Mouse (Mus musculus): ENCODE data around the gene Dbx1. TPM values are rescaled to one million over a fixed set of nuclear protein-coding genes. Genes with fewer than 3 reads are reported as not detected.

Dbx1 gene
- polyA plus RNA-seq, 1 experiment = not detected

GRCm38 (mm10) chr7:49599950-49600349, 36.7 kb downstream of the Dbx1 start:
- TF ChIP-seq POLR2A (IDR thresholded peaks at IDR 0.05; ENCODE audit: borderline replicate concordance, extremely low read depth, low read depth, low read length) = no peak
- TF ChIP-seq CTCF (IDR thresholded peaks at IDR 0.05; ENCODE audit: insufficient read depth, low read length) = no peak
- no peak overlapping the region for H3K4me3 ChIP-seq (replicated peaks; ENCODE audit: extremely low read depth, low read depth, low read length)
- WGBS = 92% methylated on average over 3 of the region's 3 CpGs
- DNase-seq = no peak
- no peaks in the 10 kb centered on the region for H3K4me1 ChIP-seq (ENCODE audit: control insufficient read depth, insufficient read depth, low read length)

GRCm38 (mm10) chr7:49598225-49598624, 38.4 kb downstream of the Dbx1 start:
- WGBS = 89% methylated on average over 13 of the region's 13 CpGs
- no peak for TF ChIP-seq POLR2A (IDR thresholded peaks at IDR 0.05; ENCODE audit: borderline replicate concordance, extremely low read depth, low read depth, low read length)
- TF ChIP-seq CTCF (IDR thresholded peaks at IDR 0.05; ENCODE audit: insufficient read depth, low read length) = no peak
- Histone ChIP-seq H3K4me3 (replicated peaks; ENCODE audit: extremely low read depth, low read depth, low read length) (no peak overlapping the region), H3K4me1 (ENCODE audit: control insufficient read depth, insufficient read depth, low read length) (no peaks in the 10 kb centered on the region)
- no peak for DNase-seq

- no peak for DNase-seq
- TF ChIP-seq CTCF (IDR thresholded peaks at IDR 0.05; ENCODE audit: insufficient read depth, low read length) (no peak), POLR2A (IDR thresholded peaks at IDR 0.05; ENCODE audit: borderline replicate concordance, extremely low read depth, low read depth, low read length) (no peak)
- WGBS = 73% methylated on average over 3 of the region's 3 CpGs
- Histone ChIP-seq H3K4me1 (ENCODE audit: control insufficient read depth, insufficient read depth, low read length) (no peaks in the 10 kb centered on the region), H3K4me3 (replicated peaks; ENCODE audit: extremely low read depth, low read depth, low read length) (no peak overlapping the region)
These were observed 38.9 kb downstream of the Dbx1 start for GRCm38 (mm10) chr7:49597776-49598175.

- WGBS = 85% methylated on average over 8 of the region's 8 CpGs
- no peak for DNase-seq
- TF ChIP-seq POLR2A (IDR thresholded peaks at IDR 0.05; ENCODE audit: borderline replicate concordance, extremely low read depth, low read depth, low read length) (no peak), CTCF (IDR thresholded peaks at IDR 0.05; ENCODE audit: insufficient read depth, low read length) (no peak)
- Histone ChIP-seq H3K4me3 (replicated peaks; ENCODE audit: extremely low read depth, low read depth, low read length) (no peak overlapping the region), H3K4me1 (ENCODE audit: control insufficient read depth, insufficient read depth, low read length) (no peaks in the 10 kb centered on the region)
These were observed 47.0 kb downstream of the Dbx1 start for GRCm38 (mm10) chr7:49589635-49590034.

GRCm38 (mm10) chr7:49586530-49587120, 50.0 kb downstream of the Dbx1 start:
- TF ChIP-seq POLR2A (IDR thresholded peaks at IDR 0.05; ENCODE audit: borderline replicate concordance, extremely low read depth, low read depth, low read length) (no peak), CTCF (IDR thresholded peaks at IDR 0.05; ENCODE audit: insufficient read depth, low read length) (no peak)
- 62% methylated on average over 5 of the region's 5 CpGs for WGBS
- Histone ChIP-seq H3K4me3 (replicated peaks; ENCODE audit: extremely low read depth, low read depth, low read length) (no peak overlapping the region), H3K4me1 (ENCODE audit: control insufficient read depth, insufficient read depth, low read length) (no peaks in the 10 kb centered on the region)
- DNase-seq = no peak

GRCm38 (mm10) chr7:49583176-49583575, 53.5 kb downstream of the Dbx1 start:
- TF ChIP-seq CTCF (IDR thresholded peaks at IDR 0.05; ENCODE audit: insufficient read depth, low read length) = no peak
- no peak for TF ChIP-seq POLR2A (IDR thresholded peaks at IDR 0.05; ENCODE audit: borderline replicate concordance, extremely low read depth, low read depth, low read length)
- no peak for DNase-seq
- WGBS = 84% methylated on average over 6 of the region's 6 CpGs
- Histone ChIP-seq H3K4me3 (replicated peaks; ENCODE audit: extremely low read depth, low read depth, low read length) (no peak overlapping the region), H3K4me1 (ENCODE audit: control insufficient read depth, insufficient read depth, low read length) (no peaks in the 10 kb centered on the region)

- no peak for DNase-seq
- Histone ChIP-seq H3K4me1 (ENCODE audit: control insufficient read depth, insufficient read depth, low read length) (no peaks in the 10 kb centered on the region), H3K4me3 (replicated peaks; ENCODE audit: extremely low read depth, low read depth, low read length) (no peak overlapping the region)
- no peak for TF ChIP-seq POLR2A (IDR thresholded peaks at IDR 0.05; ENCODE audit: borderline replicate concordance, extremely low read depth, low read depth, low read length)
- no peak for TF ChIP-seq CTCF (IDR thresholded peaks at IDR 0.05; ENCODE audit: insufficient read depth, low read length)
- WGBS = 57% methylated on average over 7 of the region's 7 CpGs
These were observed 54.1 kb downstream of the Dbx1 start for GRCm38 (mm10) chr7:49582551-49582950.

GRCm38 (mm10) chr7:49581951-49582350, 54.7 kb downstream of the Dbx1 start:
- WGBS = 84% methylated on average over 2 of the region's 2 CpGs
- no peak for DNase-seq
- TF ChIP-seq CTCF (IDR thresholded peaks at IDR 0.05; ENCODE audit: insufficient read depth, low read length) = no peak
- TF ChIP-seq POLR2A (IDR thresholded peaks at IDR 0.05; ENCODE audit: borderline replicate concordance, extremely low read depth, low read depth, low read length) = no peak
- no peaks in the 10 kb centered on the region for H3K4me1 ChIP-seq (ENCODE audit: control insufficient read depth, insufficient read depth, low read length)
- H3K4me3 ChIP-seq (replicated peaks; ENCODE audit: extremely low read depth, low read depth, low read length) = no peak overlapping the region

Other genes starting within 250 kb of the Dbx1 start
- 6.4 and 11.7 TPM in 2 replicates for gene Htatip2, start 122.3 kb upstream of the Dbx1 start, polyA plus RNA-seq (2012; rRNA removed)
- 13.1 and 23.7 TPM in 2 replicates for gene Prmt3, start 141.5 kb upstream of the Dbx1 start, polyA plus RNA-seq (2012; rRNA removed)